In the genomic region with DNA sequence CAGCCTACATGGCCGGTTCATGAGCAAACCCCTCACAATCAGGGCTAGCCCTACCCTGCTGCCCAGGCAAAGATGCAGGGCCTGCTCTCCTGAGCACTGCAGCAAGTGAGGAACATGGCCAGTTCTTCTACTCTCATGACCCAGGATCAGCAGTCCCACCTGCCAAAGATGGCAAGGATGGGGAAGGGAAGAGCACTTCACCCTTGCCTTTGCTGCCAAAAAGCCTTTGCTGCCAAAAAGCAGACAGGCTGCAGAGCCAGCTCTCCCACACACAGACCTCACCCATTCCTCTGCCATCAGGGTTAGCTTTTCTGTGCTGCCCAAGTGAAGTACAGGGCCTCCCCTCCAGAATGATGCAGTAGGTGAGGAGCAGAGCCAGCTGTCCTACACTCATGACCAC, we compare ENCODE assay signal across 26 mouse cellular contexts.
DNase-seq lines count a peak whose midpoint lies in the region; ATAC-seq and TF ChIP-seq lines count a peak whose summit lies in the region.
"Had no signal": no experiment of that assay in that cellular context is flagged by ENCODE, and none has a peak within 500 bp of the region (broad histone marks: within the 10 kb centered on the region; RNA-seq: fewer than 3 reads in every experiment).

No protein-coding gene starts in this region.

- no peaks in the 10 kb centered on the region for H3K4me1 ChIP-seq in testis, adult 2 months (ENCODE audit: control insufficient read depth, insufficient read depth, low read length)
- H3K4me1 ChIP-seq in cerebellum, adult 2 months (ENCODE audit: control insufficient read depth, insufficient read depth, low read length), result peaks cover 9% of the 10 kb centered on the region
- no peaks in the 10 kb centered on the region for H3K4me1 ChIP-seq in hindbrain, embryonic 13.5 days (replicated peaks)
- H3K4me1 ChIP-seq: embryonic facial prominence, embryonic 13.5 days; heart, embryonic 15.5 days; liver, embryonic 15.5 days; midbrain, embryonic 12.5 days had no signal

- no peak for DNase-seq in testis, postnatal 14 days (ENCODE audit: low spot score)
- DNase-seq in cerebellum, adult 2 months, result peak; percentile 29 to 76
- peak; percentile 78 to 81 for DNase-seq in cerebellum, postnatal 14 days
- DNase-seq in right cerebral cortex, adult 2 months (ENCODE audit: low spot score in 2 of 2), result no peak
- no peak for DNase-seq in gastrocnemius, adult 18-20 months (ENCODE audit: low spot score)
- DNase-seq: adrenal gland, adult 2 months; B cell, adult 2 months; gastrocnemius, postnatal 10 days; kidney, adult 9 months; kidney, postnatal 10 days; layer of hippocampus, postnatal 36 days; lung, embryonic 14.5 days; lung, postnatal 14 days; right cerebral cortex, postnatal 14 days; thymus, postnatal 25 days had no signal

- no peak for TF ChIP-seq POLR2A in testis, adult 2 months (IDR thresholded peaks at IDR 0.05; ENCODE audit: control insufficient read depth, low read depth, low read length)
- TF ChIP-seq POLR2A in cerebellum, adult 2 months (IDR thresholded peaks at IDR 0.05; ENCODE audit: borderline replicate concordance, insufficient read depth, low read length), result no peak

- no peaks in the 10 kb centered on the region; the same call in 1 of the 2 replicates for H3K9me3 ChIP-seq in hindbrain, embryonic 13.5 days
- H3K9me3 ChIP-seq: embryonic facial prominence, embryonic 13.5 days; forebrain, embryonic 10.5 days; heart, embryonic 15.5 days; liver, embryonic 15.5 days; midbrain, embryonic 12.5 days had no signal

- ATAC-seq in hindbrain, embryonic 13.5 days (ENCODE audit: low FRiP score), result no peak
- ATAC-seq: forebrain, embryonic 16.5 days; hindbrain, postnatal 0 days; intestine, postnatal 0 days had no signal

- H3K27me3 ChIP-seq in testis, adult 2 months (ENCODE audit: control insufficient read depth, insufficient read depth, low read length), result no peaks in the 10 kb centered on the region
- H3K27me3 ChIP-seq in cerebellum, adult 2 months (ENCODE audit: control insufficient read depth, insufficient read depth, low read length), result no peaks in the 10 kb centered on the region
- H3K27me3 ChIP-seq in hindbrain, embryonic 13.5 days, result no peaks in the 10 kb centered on the region
- H3K27me3 ChIP-seq: embryonic facial prominence, embryonic 13.5 days; heart, embryonic 15.5 days; liver, embryonic 15.5 days; midbrain, embryonic 12.5 days had no signal

- TF ChIP-seq CTCF in testis, adult 2 months (IDR thresholded peaks at IDR 0.05; ENCODE audit: control insufficient read depth, insufficient read depth, insufficient replicate concordance, low read depth, low read length), result no peak
- no peak for TF ChIP-seq CTCF in cerebellum, adult 2 months (IDR thresholded peaks at IDR 0.05; ENCODE audit: borderline replicate concordance, insufficient read depth, low read depth, low read length)

- no peak overlapping the region for H3K4me2 ChIP-seq in hindbrain, embryonic 13.5 days
- H3K4me2 ChIP-seq: embryonic facial prominence, embryonic 13.5 days; heart, embryonic 15.5 days; limb, embryonic 12.5 days; liver, embryonic 15.5 days; lung, embryonic 14.5 days; midbrain, embryonic 12.5 days had no signal

- peak overlapping the region; percentile 12; the same call in 1 of the 2 replicates for H3K4me3 ChIP-seq in testis, adult 2 months (ENCODE audit: control insufficient read depth, low read depth, low read length)
- H3K4me3 ChIP-seq in cerebellum, adult 2 months (replicated peaks; ENCODE audit: insufficient read depth, low read depth, low read length), result no peak overlapping the region
- no peak overlapping the region for H3K4me3 ChIP-seq in hindbrain, embryonic 13.5 days
- H3K4me3 ChIP-seq: embryonic facial prominence, embryonic 13.5 days; forebrain, embryonic 10.5 days; heart, embryonic 15.5 days; limb, embryonic 12.5 days; liver, embryonic 15.5 days; midbrain, embryonic 12.5 days had no signal

- no peak overlapping the region for H3K9ac ChIP-seq in hindbrain, embryonic 13.5 days
- H3K9ac ChIP-seq: embryonic facial prominence, embryonic 13.5 days; heart, embryonic 15.5 days; limb, embryonic 12.5 days; liver, embryonic 15.5 days; lung, embryonic 14.5 days; midbrain, embryonic 12.5 days had no signal

- no peak overlapping the region for H3K27ac ChIP-seq in testis, adult 2 months (ENCODE audit: control insufficient read depth, insufficient read depth, low read depth, low read length)
- no peak overlapping the region for H3K27ac ChIP-seq in cerebellum, adult 2 months (ENCODE audit: insufficient read depth, low read length)
- no peak overlapping the region for H3K27ac ChIP-seq in hindbrain, embryonic 13.5 days
- H3K27ac ChIP-seq: embryonic facial prominence, embryonic 13.5 days; forebrain, embryonic 10.5 days; heart, embryonic 15.5 days; hindbrain, postnatal 0 days; limb, embryonic 12.5 days; liver, embryonic 15.5 days; midbrain, embryonic 12.5 days had no signal

- 13% methylated on average over 1 of the region's 1 CpGs for WGBS in cerebellum, adult 2 months
- WGBS in hindbrain, embryonic 13.5 days, result 86% methylated on average over 1 of the region's 1 CpGs

- no peaks in the 10 kb centered on the region for H3K36me3 ChIP-seq in testis, adult 2 months (ENCODE audit: control insufficient read depth, insufficient read depth, low read length)
- H3K36me3 ChIP-seq in hindbrain, embryonic 13.5 days, result no peaks in the 10 kb centered on the region
- H3K36me3 ChIP-seq: embryonic facial prominence, embryonic 13.5 days; forebrain, embryonic 10.5 days; heart, embryonic 15.5 days; limb, embryonic 12.5 days; liver, embryonic 15.5 days; midbrain, embryonic 12.5 days had no signal

Comparison
In these comparisons a context has a peak if more than half of its experiments do, and no peak if none do; other contexts are left out.
1. DNase-seq: peak in cerebellum, adult 2 months (2 of 2) and cerebellum, postnatal 14 days (2 of 2); none in testis, postnatal 14 days (single experiment), right cerebral cortex, adult 2 months (0 of 2) and gastrocnemius, adult 18-20 months (single experiment).